Mouse (Mus musculus) adrenal gland, adult 18-20 months (tissue): ENCODE measurements at regions not wholly inside any gene's neighbourhood (a gene's known extent, or its start where the extent isn't known, plus 50 kb on each side); places are given as distances from the start of the nearest gene placed in this dataset.

Experiments
- DNase-seq, 2 experiments: peaks; one replicate each; pipeline ENCODE4 v3.0.0; 2021 to 2022; ENCODE audit warnings: low spot score in 2 of 2

- DNase-seq = peak in 1 of 2 experiments; percentile 30
Observed at GRCm38 (mm10) chr10:95622879-95623517, 50.3 kb downstream of the Anapc15-ps start.

GRCm38 (mm10) chr10:95620796-95621195 is 52.5 kb downstream of the Anapc15-ps start:
- DNase-seq = no peak

GRCm38 (mm10) chr10:95619601-95620000 is 53.6 kb downstream of the Anapc15-ps start:
- DNase-seq = no peak

- DNase-seq = no peak
Observed at GRCm38 (mm10) chr10:95618451-95619079, 54.6 kb upstream of the Nudt4 start.

- DNase-seq = no peak
Observed at GRCm38 (mm10) chr10:95616821-95617220, 52.9 kb upstream of the Nudt4 start.

GRCm38 (mm10) chr10:95615849-95616650 is 52.1 kb upstream of the Nudt4 start:
- DNase-seq = no peak
